Mouse (Mus musculus) intestine, postnatal 0 days (tissue): ENCODE measurements around the gene Smpdl3a. TPM values are rescaled to one million over a fixed set of nuclear protein-coding genes. Genes with fewer than 3 reads are reported as not detected.

Source experiments
- ATAC-seq: fragments of 200-750 bp; cut with Nextera tagmentation; 2 replicates; pipeline ENCODE4 v1.8.0; 2017; ENCODE audit warnings: mild to moderate bottlenecking, moderate TSS enrichment, moderate library complexity
- H3K27ac ChIP-seq: fragments of 300-500 bp; sonication (generic); 2 replicates; pipeline ENCODE4 v1.5.1; 2014; ENCODE audit warnings: mild to moderate bottlenecking, low read depth, low read length, moderate library complexity
- H3K27me3 ChIP-seq: fragments of 300-500 bp; sonication (generic); replicated peaks from 2 replicates; pipeline ENCODE4 v1.6.1; 2014; ENCODE audit warnings: low read length, mixed read lengths; ENCODE audit not compliant: control insufficient read depth, insufficient read depth
- H3K36me3 ChIP-seq: fragments of 300-500 bp; sonication (generic); 2 replicates; pipeline ENCODE4 v1.6.1; 2014; ENCODE audit warnings: mild to moderate bottlenecking, moderate library complexity; ENCODE audit not compliant: control insufficient read depth, insufficient read depth
- H3K4me1 ChIP-seq: fragments of 300-500 bp; sonication (generic); replicated peaks from 2 replicates; pipeline ENCODE4 v1.6.1; 2014; ENCODE audit warnings: antibody characterized with exemption, low read length, mixed read lengths; ENCODE audit not compliant: control insufficient read depth, insufficient read depth
- H3K4me2 ChIP-seq: fragments of 300-500 bp; sonication (generic); replicated peaks from 2 replicates; pipeline ENCODE4 v1.6.1; 2014; ENCODE audit warnings: low read depth, mild to moderate bottlenecking, moderate library complexity
- H3K4me3 ChIP-seq: fragments of 300-500 bp; sonication (generic); 2 replicates; pipeline ENCODE4 v1.5.1; 2014; ENCODE audit warnings: low read depth, low read length
- H3K9ac ChIP-seq: fragments of 300-500 bp; sonication (generic); 2 replicates; pipeline ENCODE4 v1.6.1; 2014; ENCODE audit warnings: mild to moderate bottlenecking, low read depth, low read length
- H3K9me3 ChIP-seq: fragments of 300-500 bp; sonication (generic); 2 replicates; pipeline ENCODE4 v1.6.1; 2016; ENCODE audit warnings: mixed run types; ENCODE audit not compliant: control insufficient read depth
- CTCF ChIP-seq: sonication (generic); IDR thresholded peaks from 2 replicates; pipeline ENCODE4 v1.5.1; 2016; ENCODE audit warnings: low read depth, mild to moderate bottlenecking, control low read depth, antibody characterized with exemption, moderate library complexity
- WGBS: fragments of 180-500 bp; shearing (Covaris S2); extraction: QIAGEN DNeasy Blood & Tissue Kit; methylation state at CpG from one replicate; pipeline ENCODE4 v1.1.7; 2014; 5-methylcytosine and 5-hydroxymethylcytosine counted together
- polyA plus RNA-seq: library from polyadenylated mRNA; unstranded; fragments of >200 nt; fragmentation: Nextera tagmentation; extraction: Ambion mirVana; gene quantifications from 2 replicates; pipeline ENCODE4 v1.2.1, GENCODE M21; 2015

The Smpdl3a gene
- polyA plus RNA-seq, 1 experiment from 2014 or later = 209 TPM

GRCm38 (mm10) chr10:57794491-57795461 is 641 bp downstream of the Smpdl3a start:
- H3K36me3 ChIP-seq = no peaks in the 10 kb centered on the region
- H3K27ac ChIP-seq = peak overlapping the region; percentile 81
- H3K27me3 ChIP-seq = no peaks in the 10 kb centered on the region
- peak overlapping the region; percentile 73 for H3K9ac ChIP-seq
- under 1% methylated on average over 44 of the region's 44 CpGs for WGBS
- H3K4me1 ChIP-seq = no peaks in the 10 kb centered on the region
- peak overlapping the region; percentile 63 for H3K4me3 ChIP-seq
- peak overlapping the region; percentile 80 for H3K4me2 ChIP-seq
- no peaks in the 10 kb centered on the region for H3K9me3 ChIP-seq
- TF ChIP-seq CTCF = peak; percentile 24; the same call in 1 of the 2 replicates
- peak; percentile 89 for ATAC-seq

- peak overlapping the region; percentile 63 for H3K4me3 ChIP-seq
- H3K27ac ChIP-seq = peak overlapping the region; percentile 81
Observed at GRCm38 (mm10) chr10:57795542-57795941, 1.4 kb downstream of the Smpdl3a start.

GRCm38 (mm10) chr10:57796057-57796456 is 1.9 kb downstream of the Smpdl3a start:
- 30% methylated on average over 4 of the region's 4 CpGs for WGBS
- H3K9me3 ChIP-seq = no peaks in the 10 kb centered on the region
- H3K27me3 ChIP-seq = no peaks in the 10 kb centered on the region
- no peaks in the 10 kb centered on the region for H3K4me1 ChIP-seq
- TF ChIP-seq CTCF = peak; percentile 65
- H3K36me3 ChIP-seq = no peaks in the 10 kb centered on the region
- peak overlapping the region; percentile 80 for H3K4me2 ChIP-seq
- H3K4me3 ChIP-seq = peak overlapping the region; percentile 63
- H3K9ac ChIP-seq = 0 out of 2 replicates have a peak overlapping the region, but pooled peaks have one; percentile 27
- peak; percentile 42 for ATAC-seq
- peak overlapping the region; percentile 81 for H3K27ac ChIP-seq

More at GRCm38 (mm10) chr10:57795542-57795941, 1.4 kb downstream of the Smpdl3a start:
- H3K36me3 ChIP-seq = no peaks in the 10 kb centered on the region
- H3K9me3 ChIP-seq = no peaks in the 10 kb centered on the region
- ATAC-seq = no peak
- peak overlapping the region; percentile 73 for H3K9ac ChIP-seq
- peak overlapping the region; percentile 80 for H3K4me2 ChIP-seq
- no peak for TF ChIP-seq CTCF
- 18% methylated on average over 4 of the region's 4 CpGs for WGBS
- H3K4me1 ChIP-seq = no peaks in the 10 kb centered on the region
- no peaks in the 10 kb centered on the region for H3K27me3 ChIP-seq

- Histone ChIP-seq H3K36me3 (0 out of 2 replicates have a peak, but pooled peaks cover 3% of the 10 kb centered on the region), H3K4me3 (no peak overlapping the region), H3K27me3 (no peaks in the 10 kb centered on the region), H3K27ac (no peak overlapping the region), H3K4me2 (no peak overlapping the region), H3K9me3 (no peaks in the 10 kb centered on the region), H3K4me1 (no peaks in the 10 kb centered on the region), H3K9ac (no peak overlapping the region)
- no peak for ATAC-seq
- no peak for TF ChIP-seq CTCF
- WGBS = 95% methylated on average over 1 of the region's 1 CpGs
Observed at GRCm38 (mm10) chr10:57799486-57799885, 5.4 kb downstream of the Smpdl3a start.

- Histone ChIP-seq H3K4me1 (no peaks in the 10 kb centered on the region), H3K9me3 (no peaks in the 10 kb centered on the region), H3K4me3 (no peak overlapping the region), H3K9ac (no peak overlapping the region), H3K27me3 (no peaks in the 10 kb centered on the region), H3K4me2 (no peak overlapping the region), H3K27ac (no peak overlapping the region), H3K36me3 (peaks cover 28% of the 10 kb centered on the region)
- WGBS = 90% methylated on average over 6 of the region's 6 CpGs
- TF ChIP-seq CTCF = no peak
- ATAC-seq = no peak
Observed at GRCm38 (mm10) chr10:57807754-57808153, 13.6 kb downstream of the Smpdl3a start.

- WGBS = 82% methylated on average over 5 of the region's 5 CpGs
- Histone ChIP-seq H3K27ac (no peak overlapping the region), H3K9me3 (no peaks in the 10 kb centered on the region), H3K4me2 (no peak overlapping the region), H3K9ac (no peak overlapping the region), H3K4me3 (no peak overlapping the region), H3K4me1 (no peaks in the 10 kb centered on the region), H3K27me3 (no peaks in the 10 kb centered on the region), H3K36me3 (peaks cover 14% of the 10 kb centered on the region)
- no peak for TF ChIP-seq CTCF
- no peak for ATAC-seq
Observed at GRCm38 (mm10) chr10:57812161-57812856, 18.2 kb downstream of the Smpdl3a start.
